Mouse (Mus musculus): ENCODE measurements around the gene Utrn. TPM values are rescaled to one million over a fixed set of nuclear protein-coding genes. Genes with fewer than 3 reads are reported as not detected.

Utrn gene
- total and polyA plus RNA-seq, 3 experiments: 0.31 to 1.1 (median 0.67) TPM

- Histone ChIP-seq H3K4me1 (ENCODE audit: control insufficient read depth in 1 of 2, insufficient read depth in 2 of 2) (no peaks in the 10 kb centered on the region), H3K9ac (ENCODE audit: insufficient read depth, low read depth) (no peak overlapping the region)
- dilution Hi-C loops (cut with MboI; ENCODE audit: extremely low pct_ligation_motif_present, extremely low pct_unique_long_range_greater_than_20kb, low sequenced_read_pairs): no loop called here
Measured at GRCm38 (mm10) chr10:12522078-12522477, 347.1 kb downstream of the Utrn start.

GRCm38 (mm10) chr10:12518162-12518561, 351.0 kb downstream of the Utrn start:
- no peak overlapping the region for H3K9ac ChIP-seq (ENCODE audit: insufficient read depth, low read depth)
- dilution Hi-C loops (cut with MboI; ENCODE audit: extremely low pct_ligation_motif_present, extremely low pct_unique_long_range_greater_than_20kb, low sequenced_read_pairs): no loop called here
- no peaks in the 10 kb centered on the region for H3K9me3 ChIP-seq (replicated peaks; ENCODE audit: low read length)
- H3K79me2 ChIP-seq (replicated peaks; ENCODE audit: control insufficient read depth, extremely low read depth, insufficient read depth, poor library complexity, severe bottlenecking): no peaks in the 10 kb centered on the region
- H3K36me3 ChIP-seq (replicated peaks in 1 of 2; ENCODE audit: control insufficient read depth in 1 of 2, insufficient read depth in 1 of 2, low read length in 1 of 2): no peaks in the 10 kb centered on the region
- no peaks in the 10 kb centered on the region for H3K27me3 ChIP-seq (replicated peaks)
- H3K27ac ChIP-seq (ENCODE audit: insufficient read depth, low read depth): no peak overlapping the region
- in situ Hi-C loops (cut with MboI; ENCODE audit: low pct_ligation_motif_present, low pct_unique_long_range_greater_than_20kb, low sequenced_read_pairs): no loop called here
- H3K4me3 ChIP-seq (replicated peaks in 1 of 3; ENCODE audit: low read depth in 2 of 3, low read length in 2 of 3, poor library complexity in 1 of 3): no peak overlapping the region
- TF ChIP-seq SIN3A (IDR thresholded peaks at IDR 0.05; ENCODE audit: low read length) (no peak), ZKSCAN1 (IDR thresholded peaks at IDR 0.05; ENCODE audit: borderline replicate concordance, low read depth, low read length) (no peak), MAZ (IDR thresholded peaks at IDR 0.05; ENCODE audit: low read depth, low read length) (no peak), BHLHE40 (IDR thresholded peaks at IDR 0.05; ENCODE audit: low read depth, low read length) (no peak), NELFE (IDR thresholded peaks at IDR 0.05; ENCODE audit: low read depth, low read length) (no peak), POLR2AphosphoS2 (IDR thresholded peaks at IDR 0.05; ENCODE audit: low read depth, low read length) (no peak), ZC3H11A (IDR thresholded peaks at IDR 0.05; ENCODE audit: low read depth, low read length) (no peak)
- H3K4me2 ChIP-seq (ENCODE audit: insufficient read depth, low read depth, poor library complexity, severe bottlenecking): no peak overlapping the region
- DNase-seq (ENCODE audit: extremely low read depth): no peak
- H3K4me1 ChIP-seq (ENCODE audit: control insufficient read depth in 1 of 2, insufficient read depth in 2 of 2): no peaks in the 10 kb centered on the region

More at GRCm38 (mm10) chr10:12522078-12522477, 347.1 kb downstream of the Utrn start:
- H3K36me3 ChIP-seq (replicated peaks in 1 of 2; ENCODE audit: control insufficient read depth in 1 of 2, insufficient read depth in 1 of 2, low read length in 1 of 2): no peaks in the 10 kb centered on the region
- H3K27ac ChIP-seq (ENCODE audit: insufficient read depth, low read depth): no peak overlapping the region
- H3K79me2 ChIP-seq (replicated peaks; ENCODE audit: control insufficient read depth, extremely low read depth, insufficient read depth, poor library complexity, severe bottlenecking): no peaks in the 10 kb centered on the region
- H3K9me3 ChIP-seq (replicated peaks; ENCODE audit: low read length): no peaks in the 10 kb centered on the region
- TF ChIP-seq JUND (conservative IDR thresholded peaks at IDR 0.05; ENCODE audit: low read depth, low read length): no peak
- no peak for TF ChIP-seq ZKSCAN1 (IDR thresholded peaks at IDR 0.05; ENCODE audit: borderline replicate concordance, low read depth, low read length)
- TF ChIP-seq EP300 (IDR thresholded peaks at IDR 0.05; ENCODE audit: low read length): no peak
- TF ChIP-seq ZC3H11A (IDR thresholded peaks at IDR 0.05; ENCODE audit: low read depth, low read length): no peak
- no peak for TF ChIP-seq CHD1 (IDR thresholded peaks at IDR 0.05; ENCODE audit: low read depth, low read length)
- TF ChIP-seq MEF2A (IDR thresholded peaks at IDR 0.05; ENCODE audit: borderline replicate concordance, low read depth, low read length): no peak
- no peak for TF ChIP-seq ELF1 (IDR thresholded peaks at IDR 0.05; ENCODE audit: low read depth, low read length)
- no peak overlapping the region for H3K4me3 ChIP-seq (replicated peaks in 1 of 3; ENCODE audit: low read depth in 2 of 3, low read length in 2 of 3, poor library complexity in 1 of 3)
- in situ Hi-C loops (cut with MboI; ENCODE audit: low pct_ligation_motif_present, low pct_unique_long_range_greater_than_20kb, low sequenced_read_pairs): no loop called here
- no peaks in the 10 kb centered on the region for H3K27me3 ChIP-seq (replicated peaks)
- no peak overlapping the region for H3K4me2 ChIP-seq (ENCODE audit: insufficient read depth, low read depth, poor library complexity, severe bottlenecking)
- DNase-seq (ENCODE audit: extremely low read depth): no peak

- no peaks in the 10 kb centered on the region for H3K9me3 ChIP-seq (replicated peaks; ENCODE audit: low read length)
- no peaks in the 10 kb centered on the region for H3K4me1 ChIP-seq (ENCODE audit: control insufficient read depth in 1 of 2, insufficient read depth in 2 of 2)
- H3K36me3 ChIP-seq (replicated peaks in 1 of 2; ENCODE audit: control insufficient read depth in 1 of 2, insufficient read depth in 1 of 2, low read length in 1 of 2): no peaks in the 10 kb centered on the region
- H3K4me2 ChIP-seq (ENCODE audit: insufficient read depth, low read depth, poor library complexity, severe bottlenecking): no peak overlapping the region
- no peak overlapping the region for H3K9ac ChIP-seq (ENCODE audit: insufficient read depth, low read depth)
- H3K4me3 ChIP-seq (replicated peaks in 1 of 3; ENCODE audit: low read depth in 2 of 3, low read length in 2 of 3, poor library complexity in 1 of 3): no peak overlapping the region
- no peak for TF ChIP-seq MAX (IDR thresholded peaks at IDR 0.05; ENCODE audit: low read length)
- no peak for TF ChIP-seq POLR2A (IDR thresholded peaks at IDR 0.05; ENCODE audit: low read depth, low read length)
- TF ChIP-seq ELF1 (IDR thresholded peaks at IDR 0.05; ENCODE audit: low read depth, low read length): no peak
- TF ChIP-seq CHD1 (IDR thresholded peaks at IDR 0.05; ENCODE audit: low read depth, low read length): no peak
- no peak for TF ChIP-seq TBP (conservative IDR thresholded peaks at IDR 0.05; ENCODE audit: low read depth, low read length)
- no peak for TF ChIP-seq MXI1 (IDR thresholded peaks at IDR 0.05; ENCODE audit: low read depth, low read length)
- TF ChIP-seq ZMIZ1 (IDR thresholded peaks at IDR 0.05; ENCODE audit: low read depth, low read length): no peak
- TF ChIP-seq TCF12 (IDR thresholded peaks at IDR 0.05; ENCODE audit: low read depth, low read length): no peak
- no peak for TF ChIP-seq KAT2A (IDR thresholded peaks at IDR 0.05; ENCODE audit: insufficient replicate concordance, low read length)
- TF ChIP-seq HCFC1 (IDR thresholded peaks at IDR 0.05; ENCODE audit: low read depth, low read length): no peak
- no peak for TF ChIP-seq UBTF (IDR thresholded peaks at IDR 0.05; ENCODE audit: low read depth, low read length)
- in situ Hi-C loops (cut with MboI; ENCODE audit: low pct_ligation_motif_present, low pct_unique_long_range_greater_than_20kb, low sequenced_read_pairs): no loop called here
- no peaks in the 10 kb centered on the region for H3K27me3 ChIP-seq (replicated peaks)
- no peak overlapping the region for H3K27ac ChIP-seq (ENCODE audit: insufficient read depth, low read depth)
- no peak for DNase-seq (ENCODE audit: extremely low read depth)
- H3K79me2 ChIP-seq (replicated peaks; ENCODE audit: control insufficient read depth, extremely low read depth, insufficient read depth, poor library complexity, severe bottlenecking): no peaks in the 10 kb centered on the region
- dilution Hi-C loops (cut with MboI; ENCODE audit: extremely low pct_ligation_motif_present, extremely low pct_unique_long_range_greater_than_20kb, low sequenced_read_pairs): no loop called here
Measured at GRCm38 (mm10) chr10:12505568-12505967, 363.6 kb downstream of the Utrn start.
